Mouse (Mus musculus): Measurements from ENCODE around the gene Slc9a3r1. TPM values are rescaled to one million over a fixed set of nuclear protein-coding genes. Genes with fewer than 3 reads are reported as not detected.

The Slc9a3r1 gene
- polyA plus RNA-seq, 1 experiment from 2014 or later, result 24.9 TPM

GRCm38 (mm10) chr11:115192180-115192579 lies 29.0 kb downstream of the Slc9a3r1 start:
- WGBS, result 63% methylated on average over 9 of the region's 9 CpGs
- Histone ChIP-seq H3K27ac (replicated peaks; ENCODE audit: low read depth, low read length) (0 out of 2 replicates have a peak overlapping the region, but pooled peaks have one; percentile 21), H3K9me3 (ENCODE audit: control insufficient read depth, low read length) (no peaks in the 10 kb centered on the region), H3K4me3 (ENCODE audit: low read depth, low read length) (no peak overlapping the region), H3K4me2 (ENCODE audit: low read depth, severe bottlenecking) (no peak overlapping the region), H3K4me1 (ENCODE audit: control insufficient read depth, insufficient read depth, low read length) (peaks cover 5% of the 10 kb centered on the region; the same call in 1 of the 2 replicates), H3K36me3 (ENCODE audit: control insufficient read depth, insufficient read depth, low read length) (peaks cover under 1% of the 10 kb centered on the region), H3K9ac (ENCODE audit: low read length) (0 out of 2 replicates have a peak overlapping the region, but pooled peaks have one; percentile 22), H3K27me3 (ENCODE audit: control insufficient read depth, insufficient read depth, low read length) (no peaks in the 10 kb centered on the region)
- ATAC-seq (ENCODE audit: insufficient number of reproducible peaks, low FRiP score, low TSS enrichment, low read depth) (no peak), DNase-seq (ENCODE audit: low spot score) (no peak)

- WGBS, result 85% methylated on average over 6 of the region's 6 CpGs
- peaks cover 3% of the 10 kb centered on the region for H3K36me3 ChIP-seq (ENCODE audit: control insufficient read depth, insufficient read depth, low read length)
- no peak overlapping the region for H3K4me3 ChIP-seq (ENCODE audit: low read depth, low read length)
- H3K4me2 ChIP-seq (ENCODE audit: low read depth, severe bottlenecking), result no peak overlapping the region
- no peak for DNase-seq (ENCODE audit: low spot score)
- ATAC-seq (ENCODE audit: insufficient number of reproducible peaks, low FRiP score, low TSS enrichment, low read depth), result no peak
- H3K27ac ChIP-seq (replicated peaks; ENCODE audit: low read depth, low read length), result no peak overlapping the region
- no peaks in the 10 kb centered on the region for H3K4me1 ChIP-seq (ENCODE audit: control insufficient read depth, insufficient read depth, low read length)
- no peaks in the 10 kb centered on the region for H3K9me3 ChIP-seq (ENCODE audit: control insufficient read depth, low read length)
- H3K9ac ChIP-seq (ENCODE audit: low read length), result no peak overlapping the region
- no peaks in the 10 kb centered on the region for H3K27me3 ChIP-seq (ENCODE audit: control insufficient read depth, insufficient read depth, low read length)
Observed at GRCm38 (mm10) chr11:115194693-115195092, 31.6 kb downstream of the Slc9a3r1 start.

GRCm38 (mm10) chr11:115195933-115196332 lies 32.8 kb downstream of the Slc9a3r1 start:
- DNase-seq (ENCODE audit: low spot score), result no peak
- peaks cover 6% of the 10 kb centered on the region for H3K36me3 ChIP-seq (ENCODE audit: control insufficient read depth, insufficient read depth, low read length)
- WGBS, result 89% methylated on average over 5 of the region's 5 CpGs
- H3K4me1 ChIP-seq (ENCODE audit: control insufficient read depth, insufficient read depth, low read length), result no peaks in the 10 kb centered on the region
- H3K27ac ChIP-seq (replicated peaks; ENCODE audit: low read depth, low read length), result no peak overlapping the region
- no peak overlapping the region for H3K4me2 ChIP-seq (ENCODE audit: low read depth, severe bottlenecking)
- no peak for ATAC-seq (ENCODE audit: insufficient number of reproducible peaks, low FRiP score, low TSS enrichment, low read depth)
- no peaks in the 10 kb centered on the region for H3K27me3 ChIP-seq (ENCODE audit: control insufficient read depth, insufficient read depth, low read length)
- no peaks in the 10 kb centered on the region for H3K9me3 ChIP-seq (ENCODE audit: control insufficient read depth, low read length)
- H3K9ac ChIP-seq (ENCODE audit: low read length), result no peak overlapping the region
- H3K4me3 ChIP-seq (ENCODE audit: low read depth, low read length), result no peak overlapping the region

- no peak overlapping the region for H3K4me2 ChIP-seq (ENCODE audit: low read depth, severe bottlenecking)
- H3K9me3 ChIP-seq (ENCODE audit: control insufficient read depth, low read length), result no peaks in the 10 kb centered on the region
- H3K27me3 ChIP-seq (ENCODE audit: control insufficient read depth, insufficient read depth, low read length), result no peaks in the 10 kb centered on the region
- no peak overlapping the region for H3K27ac ChIP-seq (replicated peaks; ENCODE audit: low read depth, low read length)
- peaks cover 6% of the 10 kb centered on the region for H3K36me3 ChIP-seq (ENCODE audit: control insufficient read depth, insufficient read depth, low read length)
- no peak for DNase-seq (ENCODE audit: low spot score)
- ATAC-seq (ENCODE audit: insufficient number of reproducible peaks, low FRiP score, low TSS enrichment, low read depth), result no peak
- H3K9ac ChIP-seq (ENCODE audit: low read length), result no peak overlapping the region
- 71% methylated on average over 8 of the region's 8 CpGs for WGBS
- no peaks in the 10 kb centered on the region for H3K4me1 ChIP-seq (ENCODE audit: control insufficient read depth, insufficient read depth, low read length)
- no peak overlapping the region for H3K4me3 ChIP-seq (ENCODE audit: low read depth, low read length)
Observed at GRCm38 (mm10) chr11:115197558-115197957, 34.4 kb downstream of the Slc9a3r1 start.

GRCm38 (mm10) chr11:115198932-115199384 lies 35.8 kb downstream of the Slc9a3r1 start:
- Histone ChIP-seq H3K36me3 (ENCODE audit: control insufficient read depth, insufficient read depth, low read length) (peaks cover 6% of the 10 kb centered on the region), H3K27me3 (ENCODE audit: control insufficient read depth, insufficient read depth, low read length) (no peaks in the 10 kb centered on the region), H3K4me1 (ENCODE audit: control insufficient read depth, insufficient read depth, low read length) (no peaks in the 10 kb centered on the region), H3K9me3 (ENCODE audit: control insufficient read depth, low read length) (no peaks in the 10 kb centered on the region), H3K4me3 (ENCODE audit: low read depth, low read length) (no peak overlapping the region), H3K9ac (ENCODE audit: low read length) (no peak overlapping the region), H3K27ac (replicated peaks; ENCODE audit: low read depth, low read length) (no peak overlapping the region), H3K4me2 (ENCODE audit: low read depth, severe bottlenecking) (no peak overlapping the region)
- no peak for DNase-seq (ENCODE audit: low spot score)
- no peak for ATAC-seq (ENCODE audit: insufficient number of reproducible peaks, low FRiP score, low TSS enrichment, low read depth)
- WGBS, result 28% methylated on average over 12 of the region's 12 CpGs

GRCm38 (mm10) chr11:115200520-115200919 lies 37.4 kb downstream of the Slc9a3r1 start:
- 91% methylated on average over 4 of the region's 4 CpGs for WGBS
- Histone ChIP-seq H3K9ac (ENCODE audit: low read length) (no peak overlapping the region), H3K27ac (replicated peaks; ENCODE audit: low read depth, low read length) (no peak overlapping the region), H3K9me3 (ENCODE audit: control insufficient read depth, low read length) (no peaks in the 10 kb centered on the region), H3K36me3 (ENCODE audit: control insufficient read depth, insufficient read depth, low read length) (peaks cover 8% of the 10 kb centered on the region), H3K27me3 (ENCODE audit: control insufficient read depth, insufficient read depth, low read length) (no peaks in the 10 kb centered on the region), H3K4me2 (ENCODE audit: low read depth, severe bottlenecking) (no peak overlapping the region), H3K4me1 (ENCODE audit: control insufficient read depth, insufficient read depth, low read length) (no peaks in the 10 kb centered on the region), H3K4me3 (ENCODE audit: low read depth, low read length) (no peak overlapping the region)
- ATAC-seq (ENCODE audit: insufficient number of reproducible peaks, low FRiP score, low TSS enrichment, low read depth) (no peak), DNase-seq (ENCODE audit: low spot score) (no peak)

- Histone ChIP-seq H3K27me3 (ENCODE audit: control insufficient read depth, insufficient read depth, low read length) (no peaks in the 10 kb centered on the region), H3K9me3 (ENCODE audit: control insufficient read depth, low read length) (no peaks in the 10 kb centered on the region), H3K9ac (ENCODE audit: low read length) (no peak overlapping the region), H3K4me2 (ENCODE audit: low read depth, severe bottlenecking) (no peak overlapping the region), H3K27ac (replicated peaks; ENCODE audit: low read depth, low read length) (no peak overlapping the region), H3K4me3 (ENCODE audit: low read depth, low read length) (no peak overlapping the region), H3K4me1 (ENCODE audit: control insufficient read depth, insufficient read depth, low read length) (no peaks in the 10 kb centered on the region), H3K36me3 (ENCODE audit: control insufficient read depth, insufficient read depth, low read length) (peaks cover 6% of the 10 kb centered on the region)
- DNase-seq (ENCODE audit: low spot score), result peak; percentile 92
- WGBS, result 14% methylated on average over 12 of the region's 12 CpGs
- 0 out of 2 replicates have a peak, but pooled peaks have one; percentile 70 for ATAC-seq (ENCODE audit: insufficient number of reproducible peaks, low FRiP score, low TSS enrichment, low read depth)
Observed at GRCm38 (mm10) chr11:115202316-115202715, 39.2 kb downstream of the Slc9a3r1 start.

- no peak overlapping the region for H3K4me3 ChIP-seq (ENCODE audit: low read depth, low read length)
- no peaks in the 10 kb centered on the region for H3K4me1 ChIP-seq (ENCODE audit: control insufficient read depth, insufficient read depth, low read length)
- no peak for ATAC-seq (ENCODE audit: insufficient number of reproducible peaks, low FRiP score, low TSS enrichment, low read depth)
- no peaks in the 10 kb centered on the region for H3K27me3 ChIP-seq (ENCODE audit: control insufficient read depth, insufficient read depth, low read length)
- H3K9ac ChIP-seq (ENCODE audit: low read length), result no peak overlapping the region
- no peaks in the 10 kb centered on the region for H3K9me3 ChIP-seq (ENCODE audit: control insufficient read depth, low read length)
- no peak overlapping the region for H3K4me2 ChIP-seq (ENCODE audit: low read depth, severe bottlenecking)
- H3K27ac ChIP-seq (replicated peaks; ENCODE audit: low read depth, low read length), result no peak overlapping the region
- peaks cover 5% of the 10 kb centered on the region for H3K36me3 ChIP-seq (ENCODE audit: control insufficient read depth, insufficient read depth, low read length)
- WGBS, result 94% methylated on average over 9 of the region's 9 CpGs
- DNase-seq (ENCODE audit: low spot score), result no peak
Observed at GRCm38 (mm10) chr11:115202756-115203155, 39.6 kb downstream of the Slc9a3r1 start.

GRCm38 (mm10) chr11:115208126-115208525 lies 45.0 kb downstream of the Slc9a3r1 start:
- H3K4me1 ChIP-seq (ENCODE audit: control insufficient read depth, insufficient read depth, low read length), result peaks cover 6% of the 10 kb centered on the region; the same call in 1 of the 2 replicates
- H3K27me3 ChIP-seq (ENCODE audit: control insufficient read depth, insufficient read depth, low read length), result no peaks in the 10 kb centered on the region
- no peak overlapping the region for H3K4me2 ChIP-seq (ENCODE audit: low read depth, severe bottlenecking)
- no peak overlapping the region for H3K27ac ChIP-seq (replicated peaks; ENCODE audit: low read depth, low read length)
- peaks cover 2% of the 10 kb centered on the region; the same call in 1 of the 2 replicates for H3K36me3 ChIP-seq (ENCODE audit: control insufficient read depth, insufficient read depth, low read length)
- ATAC-seq (ENCODE audit: insufficient number of reproducible peaks, low FRiP score, low TSS enrichment, low read depth) (no peak), DNase-seq (ENCODE audit: low spot score) (no peak)
- H3K4me3 ChIP-seq (ENCODE audit: low read depth, low read length), result no peak overlapping the region
- WGBS, result 73% methylated on average over 12 of the region's 12 CpGs
- no peak overlapping the region for H3K9ac ChIP-seq (ENCODE audit: low read length)
- no peaks in the 10 kb centered on the region for H3K9me3 ChIP-seq (ENCODE audit: control insufficient read depth, low read length)
